Mouse (Mus musculus): ENCODE results near the gene Calr4. TPM values are rescaled to one million over a fixed set of nuclear protein-coding genes. Genes with fewer than 3 reads are reported as not detected.

The Calr4 gene
- total RNA-seq, 2 experiments from 2014 or later: 0.21 TPM; not detected in 1

DNA sequence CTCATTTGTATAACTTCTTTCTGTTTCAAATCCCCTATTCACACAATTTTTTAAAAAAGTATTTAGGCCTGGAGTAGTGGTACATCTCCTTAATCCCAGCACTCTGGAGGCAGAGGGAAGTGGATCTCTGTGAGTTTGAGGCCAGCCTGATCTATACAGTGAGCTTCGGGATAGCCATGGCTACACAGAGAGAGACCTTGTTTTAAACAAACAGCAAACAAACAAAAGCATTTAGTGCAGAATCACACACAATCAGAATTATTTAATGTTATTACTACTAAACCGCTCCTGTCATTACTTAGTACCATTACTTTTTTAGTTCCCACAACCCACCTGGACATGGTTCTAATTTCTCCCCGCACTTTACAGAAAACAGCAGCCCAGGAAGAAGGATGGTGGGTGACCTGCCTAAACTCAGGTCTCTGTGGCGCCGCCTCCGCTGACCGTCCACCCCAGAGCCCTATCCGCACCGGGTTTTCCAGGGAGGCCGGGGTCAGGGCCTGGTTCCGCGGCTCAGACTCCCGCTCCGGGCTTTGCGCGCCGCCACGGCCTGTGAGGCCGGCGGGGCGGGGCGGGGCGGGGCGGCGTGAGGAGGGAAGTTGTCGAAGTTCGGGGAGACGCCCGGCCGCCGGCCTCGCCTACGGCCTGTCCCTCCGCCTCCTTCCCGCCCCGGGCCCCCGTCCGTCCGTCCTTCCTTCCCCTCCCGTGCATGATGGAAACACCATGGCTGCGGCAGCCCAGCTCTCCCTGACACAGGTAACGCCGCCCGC is 45.6 kb downstream of the Calr4 start, which contains the start of gene Eps15:
Gene Eps15, plus strand, starts transcription at position 580 of the 770 bp plus-strand sequence.
- peak; percentile 96 for DNase-seq

DNA sequence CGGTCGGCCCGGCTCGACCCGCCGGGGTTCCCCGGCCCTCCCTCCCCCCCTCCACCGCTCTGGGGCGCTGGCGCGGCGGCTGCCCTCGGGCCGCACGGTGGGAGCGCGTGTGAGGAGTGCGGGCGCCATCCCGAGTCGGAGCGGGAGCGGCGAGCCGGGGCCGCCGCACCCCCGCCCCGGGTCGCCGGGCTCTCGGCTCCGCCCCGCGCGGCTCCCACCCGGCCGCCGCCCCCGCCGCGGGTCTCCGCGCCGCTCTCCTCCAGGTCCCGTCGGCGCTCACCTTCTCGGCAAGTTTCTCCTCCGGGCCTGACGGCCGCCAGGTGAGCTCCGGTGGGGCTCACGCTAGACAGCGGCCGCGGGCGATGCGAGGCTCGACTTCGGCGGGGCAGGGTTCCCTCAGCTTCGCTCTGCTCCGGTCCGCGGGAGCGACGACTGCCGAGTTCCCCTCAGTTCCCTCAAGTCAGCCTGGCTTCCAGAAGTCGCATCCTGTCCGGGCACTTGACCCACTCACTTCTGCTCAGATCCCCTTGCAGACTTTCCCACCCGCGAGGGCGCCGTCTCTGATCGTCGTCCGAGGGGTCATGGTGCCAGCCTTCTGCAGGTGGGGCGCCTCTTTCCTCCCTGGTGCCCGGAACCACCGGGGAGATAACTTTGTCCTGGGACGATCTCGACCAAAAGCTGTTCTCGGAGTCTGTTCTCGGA is 46.3 kb downstream of the Calr4 start:
- peak; percentile 32 for DNase-seq

DNA sequence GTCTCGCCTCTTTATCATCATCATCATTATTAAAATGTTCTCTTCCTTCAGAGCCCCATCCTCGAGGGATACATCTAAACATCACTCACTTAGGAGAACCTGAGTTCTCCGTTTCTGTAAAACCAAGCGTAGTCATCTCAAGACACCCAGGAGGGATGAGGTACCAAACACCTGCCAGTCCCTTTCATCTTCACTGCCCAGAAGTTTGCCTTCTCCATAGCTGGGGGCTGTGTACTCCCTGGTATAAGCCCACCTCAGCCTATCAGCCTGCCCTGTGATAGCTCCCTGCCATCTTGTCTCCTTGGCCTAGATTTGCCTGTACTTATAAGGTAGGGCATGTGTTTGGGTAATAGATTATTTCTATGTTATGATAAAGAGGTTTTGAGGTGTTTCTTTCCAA is 46.9 kb downstream of the Calr4 start:
- DNase-seq: no peak

DNA sequence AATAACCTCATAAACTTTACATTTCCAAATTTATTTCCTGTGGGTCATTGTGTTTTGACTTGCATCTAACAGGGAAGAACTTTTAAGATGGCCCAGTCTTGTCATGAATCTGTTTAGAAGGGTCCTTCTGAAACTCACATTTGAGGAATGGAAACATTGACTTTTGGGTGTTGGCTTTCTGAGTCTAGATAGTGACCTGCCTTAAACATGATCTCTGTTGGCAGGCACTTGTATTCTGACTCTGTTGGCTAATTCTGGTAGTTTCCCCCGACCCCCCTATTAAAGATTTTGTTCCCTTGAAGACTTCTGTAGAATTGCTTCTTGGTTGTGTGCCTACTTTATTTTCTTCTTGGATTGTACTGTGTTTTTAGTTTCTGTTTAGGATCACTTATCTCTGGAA is 47.7 kb downstream of the Calr4 start:
- DNase-seq: no peak

DNA sequence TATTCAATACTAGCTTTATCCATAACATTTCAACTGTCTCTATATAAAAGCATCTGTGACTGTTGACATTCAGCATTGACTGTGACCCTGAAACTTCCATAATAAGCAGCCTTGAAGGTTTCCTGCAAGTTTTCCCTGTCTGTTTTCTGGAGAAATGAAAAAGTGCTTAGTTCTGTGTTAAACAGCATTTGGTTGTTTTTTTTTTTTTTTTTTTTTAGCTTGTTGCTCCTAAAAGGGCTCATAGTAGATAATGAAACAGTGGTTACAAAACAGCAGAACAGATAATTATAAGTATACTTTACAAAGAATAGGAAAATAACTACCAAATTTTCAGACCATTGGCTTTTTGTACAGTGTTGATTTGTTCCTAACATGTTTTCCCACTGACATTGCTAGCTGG is 60.3 kb downstream of the Calr4 start:
- no peak for DNase-seq

DNA sequence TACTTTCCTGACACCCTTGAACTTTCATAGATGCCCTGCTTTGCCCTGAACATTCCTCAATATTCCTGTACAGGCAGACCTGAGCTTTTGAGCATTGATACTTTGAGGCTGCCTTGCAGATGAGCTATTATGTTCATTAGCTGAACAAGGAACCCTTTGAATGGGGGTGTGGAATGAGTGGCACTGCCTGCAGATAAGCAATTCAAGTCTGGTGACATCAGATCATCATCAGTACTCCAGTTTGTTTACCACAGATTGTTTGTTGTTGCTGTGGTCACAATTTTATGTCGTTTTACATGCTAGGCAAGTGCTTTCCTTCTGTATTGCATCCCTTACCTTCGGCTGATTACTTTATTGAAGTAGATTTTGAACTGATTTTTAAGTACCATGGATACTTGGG is 62.2 kb downstream of the Calr4 start:
- no peak for DNase-seq

DNA sequence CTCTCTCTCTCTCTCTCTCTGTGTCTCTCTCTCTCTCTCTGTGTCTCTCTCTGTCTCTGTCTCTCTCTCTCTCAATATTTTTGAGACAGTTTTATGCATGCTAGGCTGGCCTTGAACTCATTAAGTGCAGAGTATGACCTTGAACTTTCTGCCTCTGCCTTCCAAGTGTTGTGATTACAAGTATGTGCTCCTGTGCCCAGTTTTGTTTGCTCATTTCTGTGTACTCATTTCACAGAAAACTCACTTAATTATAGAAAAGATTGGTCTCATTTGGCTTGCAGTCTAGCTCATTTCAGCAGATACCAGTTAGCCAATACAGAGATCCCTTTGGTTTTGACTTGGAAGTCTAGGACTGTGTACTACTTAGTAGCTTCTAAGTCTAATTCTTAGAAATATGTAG is 64.9 kb downstream of the Calr4 start:
- no peak for DNase-seq

Other genes starting within 250 kb of the Calr4 start
- 100 to 1,000 TPM in 1 of 2 experiments, 10 to 100 TPM in 1; 94.5 to 106 TPM for gene Nrd1, start 233.8 kb upstream of the Calr4 start, total RNA-seq (2021)
- gene Osbpl9, start 32.2 kb upstream of the Calr4 start, total RNA-seq (2021): 10 to 100 TPM; 82.3 to 98.8 TPM
- gene Eps15, start 45.8 kb downstream of the Calr4 start, total RNA-seq (2021): 10 to 100 TPM; 60.2 to 62.3 TPM
- gene Ttc39a, start 172.1 kb downstream of the Calr4 start, total RNA-seq (2021): under 1 TPM; 0.18 to 0.64 TPM